Mouse (Mus musculus) liver (tissue): ENCODE data around the gene Crat.
A peak's percentile ranks its signal among the peaks of the same experiment; 100 is the strongest.

Source experiments
- DNase-seq: peaks from one replicate; pipeline ENCODE4 v3.0.0-alpha.2; 2020; ENCODE audit warnings: mixed read lengths

The Crat gene

DNA sequence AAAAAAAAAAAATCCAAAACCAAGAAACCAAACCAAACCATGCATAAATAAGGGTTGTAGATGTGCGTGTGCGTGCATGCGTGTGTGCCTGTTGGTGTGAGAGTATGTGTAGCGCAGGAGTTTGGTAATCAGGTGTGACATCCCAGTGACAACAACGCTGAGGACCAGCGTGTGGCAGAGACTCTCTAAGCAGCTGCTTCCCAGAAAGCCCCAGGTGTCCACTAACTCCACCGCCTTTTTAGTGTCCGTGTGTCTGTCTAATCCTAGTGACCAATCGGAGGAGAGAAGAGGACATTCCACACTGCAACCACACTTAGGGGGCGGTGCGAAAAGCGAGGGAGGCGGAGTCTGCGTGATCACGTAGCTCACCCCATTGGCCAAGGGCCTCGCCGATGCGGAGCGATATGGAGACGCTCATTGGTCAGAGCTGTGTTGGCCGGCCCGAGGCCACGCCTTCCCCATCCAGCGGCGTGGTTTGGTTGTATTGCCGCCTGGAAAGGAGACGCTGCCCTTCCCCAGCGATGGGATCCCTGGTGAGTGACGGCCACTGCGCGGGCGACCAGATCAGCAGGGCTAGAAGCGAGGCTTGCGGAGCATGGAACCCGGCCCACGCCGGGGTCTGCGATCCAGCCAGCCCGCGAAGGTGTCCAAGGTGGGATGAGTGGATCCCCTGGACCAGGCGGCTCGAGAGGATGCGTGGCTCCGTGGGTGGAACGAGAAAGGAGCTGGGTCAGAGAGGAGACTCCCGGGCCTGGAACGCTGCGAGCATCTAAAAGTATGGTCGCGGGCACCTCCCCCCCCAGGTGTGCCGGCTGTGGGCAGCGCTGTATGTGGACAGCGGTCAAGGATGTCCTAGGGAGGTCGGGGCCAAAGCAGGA, 51.6 kb downstream of the Crat start, which contains the start of gene Miga2:
Gene Miga2, plus strand, starts transcription at position 461 of the 878 bp plus-strand sequence.
- peak; percentile 100 for DNase-seq

DNA sequence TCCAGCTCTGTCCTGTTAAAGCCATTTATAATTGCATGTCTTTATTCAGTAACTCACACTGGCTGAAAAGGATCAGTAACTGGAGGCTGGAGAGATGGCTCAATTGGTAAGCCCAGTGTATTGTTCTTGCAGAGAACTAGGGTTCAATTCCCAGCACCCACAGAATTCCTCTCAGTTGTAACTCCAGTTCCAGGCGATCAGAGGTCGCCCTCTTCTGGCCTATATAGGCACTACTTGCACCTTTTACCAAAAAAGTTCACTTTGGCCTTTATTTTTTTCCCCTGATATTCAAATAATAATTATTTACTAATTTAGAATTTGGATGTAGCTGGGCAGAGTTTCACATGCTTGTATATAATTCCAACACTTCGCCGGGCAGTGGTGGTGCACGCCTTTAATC, 52.7 kb downstream of the Crat start:
- DNase-seq, result no peak

DNA sequence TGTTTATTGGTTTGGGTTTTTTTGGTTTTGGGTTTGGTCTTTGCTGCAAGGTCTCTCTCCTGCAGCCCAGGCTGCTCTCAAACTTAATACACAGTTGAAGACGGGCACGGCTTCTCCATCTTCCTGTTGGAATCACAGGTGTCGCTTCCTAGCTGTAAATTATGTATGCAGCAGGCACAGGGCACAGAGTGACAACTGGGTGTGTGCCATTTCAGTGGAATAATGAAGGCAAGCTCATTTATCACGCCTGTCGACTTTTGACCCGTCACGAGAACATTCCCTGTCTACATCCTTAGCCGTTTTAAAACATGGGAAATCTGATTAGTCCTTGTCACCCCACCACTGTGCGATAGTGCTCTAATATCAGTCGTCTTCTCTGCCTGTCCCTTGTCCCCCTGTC, 55.0 kb downstream of the Crat start:
- no peak for DNase-seq

DNA sequence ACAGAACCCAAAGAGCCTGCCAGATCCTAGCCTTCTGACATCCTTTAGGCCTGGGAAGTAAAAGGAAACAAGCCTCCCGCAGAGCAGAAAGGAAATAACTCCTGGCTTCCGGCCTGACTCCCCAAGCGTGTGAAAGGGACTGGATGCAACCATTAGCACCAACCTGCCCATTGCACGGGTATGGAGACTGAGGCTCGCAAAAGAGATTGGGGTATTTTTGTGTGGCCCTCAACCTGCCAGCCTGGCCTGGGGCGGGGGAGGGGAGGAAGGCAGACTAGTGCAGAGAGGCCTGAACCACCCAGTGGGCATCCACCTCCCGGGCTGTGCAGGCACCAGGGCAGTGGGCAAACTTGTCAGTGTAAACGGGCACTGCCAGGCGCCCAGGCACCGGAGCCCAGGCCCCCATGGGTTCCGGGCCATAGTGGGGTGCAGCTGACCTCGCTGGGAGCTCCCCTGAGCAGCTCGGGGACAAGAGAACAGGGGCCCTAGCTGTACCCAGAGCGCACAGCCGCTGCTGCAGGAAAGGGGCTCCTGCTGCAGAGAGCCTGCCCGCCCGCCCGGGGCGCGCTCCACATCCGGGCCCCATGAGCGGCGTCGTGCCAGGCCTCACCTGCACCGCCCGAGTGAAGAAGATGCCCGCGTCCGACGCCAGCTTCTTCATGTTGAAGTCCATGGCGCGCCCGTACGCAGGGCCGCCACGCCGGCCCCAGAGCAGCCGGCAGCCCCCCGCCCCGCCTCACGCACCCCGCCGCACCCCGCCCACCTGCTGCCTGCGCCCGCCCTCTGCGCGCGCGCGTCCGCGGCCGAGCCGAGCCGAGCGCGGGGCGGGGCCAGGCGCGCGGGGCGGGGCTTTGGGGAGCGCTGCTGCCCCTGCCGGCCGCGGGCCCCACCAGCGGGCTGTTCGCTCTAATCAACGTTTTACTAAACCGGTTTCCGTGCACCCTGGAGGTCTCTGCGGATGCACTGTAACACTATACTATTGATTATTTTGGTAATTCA, 56.8 kb downstream of the Crat start, which contains the start of gene Sh3glb2:
Gene Sh3glb2, minus strand, starts transcription at position 805 of the 999 bp plus-strand sequence.
- DNase-seq, result peak; percentile 91

DNA sequence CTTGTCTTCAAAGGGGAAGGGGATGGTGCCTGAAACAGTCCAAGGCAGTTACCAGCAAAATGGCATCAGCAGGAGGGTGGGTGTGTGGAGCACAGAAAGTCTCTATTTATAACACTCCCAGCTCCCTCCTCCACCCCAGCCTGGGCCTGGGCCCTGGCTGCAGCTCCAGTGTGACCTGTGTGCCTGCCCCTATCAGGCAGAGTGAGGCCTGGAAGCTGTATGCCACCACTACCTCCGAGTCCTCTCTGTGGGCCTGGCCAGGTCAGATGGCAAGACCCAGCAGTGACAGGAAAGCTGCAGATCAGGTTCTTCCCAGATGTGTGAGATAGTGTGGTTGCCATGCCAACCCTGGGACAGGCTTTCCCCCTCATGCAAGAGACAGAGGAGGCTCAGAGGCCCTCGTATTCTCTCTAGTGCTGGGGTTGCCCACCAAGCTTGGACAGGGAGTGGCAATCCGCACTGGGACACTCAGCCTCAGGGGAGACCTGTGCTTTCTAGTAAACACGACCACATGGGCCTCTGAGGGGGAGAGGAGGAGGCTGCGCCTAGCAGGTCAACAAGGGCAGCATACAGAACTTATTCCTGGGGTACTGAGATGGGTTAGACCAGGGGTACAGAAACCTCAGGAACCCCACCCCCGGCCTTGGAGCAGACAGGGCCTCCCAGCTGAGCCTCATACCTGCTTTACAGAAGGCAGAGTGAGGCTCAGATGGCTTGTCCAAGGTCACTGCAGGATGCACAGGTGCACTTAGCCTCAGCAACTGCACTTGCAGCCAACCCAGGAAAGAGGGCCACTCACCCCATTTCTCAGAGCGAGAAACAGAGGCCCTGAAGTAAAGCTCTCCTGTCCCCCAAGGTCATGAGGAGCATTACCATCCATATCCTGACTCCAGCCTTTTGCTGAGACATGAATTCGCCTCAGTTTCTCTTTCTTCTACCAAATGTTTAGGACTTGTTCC, 57.8 kb downstream of the Crat start:
- DNase-seq, result no peak

DNA sequence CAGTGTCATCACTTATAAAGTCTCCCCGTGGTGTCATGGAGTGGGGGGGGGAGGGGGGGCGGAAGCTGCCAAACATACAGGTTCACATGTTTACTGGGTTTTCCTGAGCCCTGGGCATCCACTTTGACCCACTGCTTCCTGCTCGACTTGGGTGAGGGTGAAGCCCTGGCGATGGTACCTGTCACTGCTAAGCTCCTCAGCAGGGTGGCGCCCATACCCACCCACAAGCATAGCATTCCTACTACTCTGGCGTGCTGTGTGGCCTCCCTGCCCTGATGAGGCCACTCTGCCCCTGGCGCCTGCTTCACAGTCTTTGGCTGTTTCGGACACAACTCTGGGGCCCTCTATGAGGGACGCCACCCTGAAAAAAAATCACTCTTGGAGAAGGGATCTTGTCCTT, 58.7 kb downstream of the Crat start:
- DNase-seq, result no peak

DNA sequence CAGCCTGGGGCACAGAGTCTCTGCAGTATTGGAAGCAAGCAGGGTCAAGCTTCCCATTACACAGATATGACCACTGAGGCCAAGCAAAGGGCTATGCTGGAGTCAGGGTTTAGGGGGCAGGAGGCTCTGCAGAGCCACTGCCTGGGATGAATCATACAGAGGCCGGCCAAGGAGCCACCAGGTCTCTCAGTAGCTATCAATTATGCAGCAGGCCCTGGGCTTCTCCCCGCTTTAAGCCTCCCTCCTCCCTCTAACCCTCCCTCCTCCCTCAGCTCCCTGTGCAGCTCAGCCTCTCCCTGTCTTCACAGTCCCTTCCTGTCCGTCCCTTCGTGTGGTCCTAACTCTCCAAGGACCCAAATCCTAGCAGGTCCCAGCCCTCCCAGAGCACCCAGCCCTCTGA, 59.3 kb downstream of the Crat start:
- no peak for DNase-seq

DNA sequence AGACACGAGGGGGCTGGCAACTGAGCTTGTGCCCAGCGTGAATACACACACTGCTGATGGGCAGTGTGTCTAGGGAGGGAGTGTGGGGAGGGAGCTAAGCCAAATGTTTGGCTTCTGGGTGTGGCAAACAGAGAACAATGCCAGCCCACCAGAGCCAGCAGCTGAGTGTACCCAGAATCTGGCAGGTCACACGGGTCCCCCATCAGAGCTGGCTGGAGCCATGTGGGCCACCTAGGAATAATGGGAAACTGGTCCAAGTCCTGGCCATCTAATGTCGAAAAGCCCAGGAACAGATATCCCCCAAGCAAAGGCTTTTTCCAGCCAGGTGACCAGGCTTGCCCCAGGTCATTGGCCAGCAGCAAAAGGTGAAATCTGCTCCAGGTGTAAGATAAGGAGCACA, 59.8 kb downstream of the Crat start:
- DNase-seq, result no peak

DNA sequence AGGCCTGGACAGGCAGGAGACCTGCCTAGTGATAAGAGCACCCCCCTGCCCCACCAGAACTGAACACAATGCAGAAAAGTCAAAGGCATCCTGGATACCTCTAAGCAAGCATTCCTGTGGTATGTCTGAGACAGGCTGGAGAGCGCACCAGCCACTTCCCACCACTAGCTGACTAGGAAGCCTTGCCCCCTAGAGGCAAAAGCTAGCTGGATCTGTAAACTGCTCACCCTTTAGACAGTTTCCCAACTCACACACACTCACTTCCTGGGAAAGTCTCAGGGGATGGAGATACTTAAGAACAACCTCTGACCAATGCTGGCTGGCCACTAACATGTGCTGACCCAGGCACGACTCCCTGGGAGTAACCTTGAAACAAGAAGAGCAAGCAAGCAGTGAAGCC, 64.5 kb downstream of the Crat start:
- no peak for DNase-seq
